Mouse (Mus musculus) heart, embryonic 11.5 days (tissue): ENCODE measurements around the gene Ankrd52. TPM values are rescaled to one million over a fixed set of nuclear protein-coding genes. Genes with fewer than 3 reads are reported as not detected.
A peak's percentile ranks its signal among the peaks of the same experiment; 100 is the strongest.

ENCODE experiments used
- ATAC-seq: fragments of 200-750 bp; cut with Nextera tagmentation; replicated peaks from 2 replicates; pipeline ENCODE4 v1.8.0; 2017; ENCODE audit warnings: moderate library complexity; ENCODE audit not compliant: insufficient number of reproducible peaks, low FRiP score, low TSS enrichment
- H3K27ac ChIP-seq: fragments of 300-500 bp; sonication (generic); 2 replicates; pipeline ENCODE4 v1.5.1; 2014; ENCODE audit warnings: mild to moderate bottlenecking, low read depth, low read length
- H3K27me3 ChIP-seq: fragments of 300-500 bp; sonication (generic); 2 replicates; pipeline ENCODE4 v1.6.1; 2014; ENCODE audit warnings: mild to moderate bottlenecking, low read length, mixed read lengths; ENCODE audit not compliant: control insufficient read depth, insufficient read depth
- H3K36me3 ChIP-seq: fragments of 300-500 bp; sonication (generic); 2 replicates; pipeline ENCODE4 v1.6.1; 2014; ENCODE audit warnings: mild to moderate bottlenecking, low read length, moderate library complexity, mixed read lengths; ENCODE audit not compliant: control insufficient read depth, insufficient read depth
- H3K4me1 ChIP-seq: fragments of 300-500 bp; sonication (generic); 2 replicates; pipeline ENCODE4 v1.6.1; 2014; ENCODE audit warnings: low read length; ENCODE audit not compliant: control insufficient read depth, insufficient read depth
- H3K4me2 ChIP-seq: fragments of 300-500 bp; sonication (generic); 2 replicates; pipeline ENCODE4 v1.6.1; 2014; ENCODE audit warnings: mild to moderate bottlenecking, moderate library complexity
- H3K4me3 ChIP-seq: fragments of 300-500 bp; sonication (generic); 2 replicates; pipeline ENCODE4 v1.5.1; 2014; ENCODE audit warnings: low read depth, low read length
- H3K9ac ChIP-seq: fragments of 300-500 bp; sonication (generic); 2 replicates; pipeline ENCODE4 v1.6.1; 2014; ENCODE audit warnings: mild to moderate bottlenecking, low read depth, low read length, moderate library complexity
- H3K9me3 ChIP-seq: fragments of 300-500 bp; sonication (generic); replicated peaks from 2 replicates; pipeline ENCODE4 v1.6.1; 2016; ENCODE audit warnings: low read length; ENCODE audit not compliant: control insufficient read depth
- WGBS: fragments of 180-500 bp; shearing (Covaris S2); extraction: QIAGEN DNeasy Blood & Tissue Kit; methylation state at CpG from one replicate; pipeline ENCODE4 v1.1.7; 2014; ENCODE audit not compliant: insufficient replicate concordance; 5-methylcytosine and 5-hydroxymethylcytosine counted together
- polyA plus RNA-seq: library from polyadenylated mRNA; unstranded; fragments of >200 nt; fragmentation: Nextera tagmentation; extraction: Ambion mirVana; gene quantifications from 2 replicates; pipeline ENCODE4 v1.2.1, GENCODE M21; 2014

Ankrd52 gene
- polyA plus RNA-seq, 1 experiment from 2014 or later, result 11.7 TPM

DNA sequence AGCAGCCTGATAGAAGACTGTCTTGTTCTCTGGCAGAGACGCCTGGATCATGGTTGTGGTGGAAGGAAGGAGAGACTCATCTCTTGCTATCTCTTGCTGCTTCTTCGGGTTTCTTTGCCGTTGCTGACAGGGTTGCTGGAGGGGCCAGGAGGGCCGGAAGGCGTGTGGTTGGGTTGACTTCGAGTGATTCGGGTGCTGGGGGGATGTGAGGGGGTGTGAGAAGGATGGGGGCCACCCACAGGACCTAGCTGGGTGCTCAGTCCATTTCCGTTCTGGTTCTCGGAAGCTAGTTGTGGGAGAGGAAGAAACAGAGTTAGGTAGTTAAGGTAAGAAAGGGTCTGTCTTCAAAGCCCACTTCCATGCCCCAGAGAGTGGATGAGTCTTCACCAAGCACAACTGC is 24.7 kb downstream of the Ankrd52 start:
- Histone ChIP-seq H3K4me2 (no peak overlapping the region), H3K9me3 (no peaks in the 10 kb centered on the region), H3K4me3 (no peak overlapping the region), H3K27ac (no peak overlapping the region), H3K27me3 (no peaks in the 10 kb centered on the region), H3K36me3 (no peaks in the 10 kb centered on the region; the same call in 1 of the 2 replicates), H3K4me1 (no peaks in the 10 kb centered on the region), H3K9ac (no peak overlapping the region)
- no peak for ATAC-seq
- WGBS, result 76% methylated on average over 9 of the region's 9 CpGs

DNA sequence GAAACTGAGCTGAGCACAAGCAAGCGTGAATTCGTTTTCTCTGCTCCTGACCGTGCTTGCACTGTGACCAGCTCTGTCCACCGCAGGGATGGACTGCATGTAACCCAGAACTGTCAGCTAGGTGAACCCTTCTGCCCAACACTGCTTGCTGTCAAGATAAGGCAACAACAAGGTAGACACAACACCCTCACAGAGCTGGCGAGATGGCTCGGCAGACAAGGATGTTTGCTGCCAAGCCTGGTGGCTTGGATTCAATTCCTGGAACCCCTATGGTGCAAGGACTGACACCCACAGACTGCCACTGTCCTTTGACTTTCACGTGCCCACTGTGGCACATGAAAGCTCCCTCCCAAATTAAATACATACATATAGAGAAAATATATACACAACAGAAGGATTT is 27.0 kb downstream of the Ankrd52 start:
- WGBS, result 82% methylated on average over 7 of the region's 7 CpGs

DNA sequence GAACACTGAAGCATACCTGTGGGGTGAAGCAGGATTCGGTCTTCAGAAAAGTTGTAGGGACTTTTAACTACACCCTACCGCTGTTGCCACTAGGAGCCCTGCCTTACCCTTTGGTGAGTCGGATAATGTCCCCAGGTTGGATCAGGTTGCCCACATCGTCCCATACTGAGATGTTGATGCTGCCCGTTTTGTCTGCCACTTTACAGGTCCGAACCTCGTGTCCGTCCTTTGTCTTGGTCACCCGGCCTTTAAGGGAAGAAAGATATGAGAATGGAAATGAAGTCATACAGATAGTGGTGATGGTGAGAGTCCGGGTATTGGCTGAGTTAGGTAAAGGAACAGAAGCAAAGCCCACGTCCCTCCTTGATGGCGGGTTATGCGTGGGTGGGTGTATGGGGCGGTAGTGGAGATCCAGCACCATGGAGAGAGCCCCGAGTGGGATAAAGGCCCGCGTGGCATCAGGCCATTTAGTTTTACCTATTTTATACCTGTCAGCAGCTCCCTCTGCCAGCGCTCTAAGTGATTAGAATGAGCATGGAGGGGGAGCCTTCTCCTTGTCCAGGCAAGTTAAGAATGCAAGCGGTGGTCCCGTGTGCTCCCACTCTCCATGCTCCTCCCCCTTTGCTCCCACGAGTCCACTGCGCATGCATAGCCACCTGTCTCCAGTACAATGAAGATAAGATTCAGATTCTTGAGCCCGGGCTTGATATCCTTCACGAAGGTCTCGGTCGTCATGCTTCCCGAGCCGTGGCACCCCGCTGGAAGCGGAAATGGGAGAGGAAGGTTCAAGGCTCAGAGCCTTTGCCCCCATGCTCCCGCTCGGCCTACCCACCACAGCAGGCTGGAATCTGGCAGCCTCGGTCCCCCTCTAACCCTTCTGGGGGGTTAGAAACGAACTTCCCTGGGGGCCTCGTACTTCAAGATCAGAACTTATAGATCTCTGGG is 31.9 kb downstream of the Ankrd52 start:
- Histone ChIP-seq H3K4me3 (peak overlapping the region; percentile 93), H3K4me2 (peak overlapping the region; percentile 98), H3K4me1 (peaks cover 26% of the 10 kb centered on the region), H3K9me3 (no peaks in the 10 kb centered on the region), H3K27me3 (no peaks in the 10 kb centered on the region), H3K36me3 (no peaks in the 10 kb centered on the region; the same call in 1 of the 2 replicates), H3K9ac (peak overlapping the region; percentile 90), H3K27ac (peak overlapping the region; percentile 64; the same call in 1 of the 2 replicates)
- WGBS, result 15% methylated on average over 35 of the region's 35 CpGs
- ATAC-seq, result no peak

More for the DNA sequence above, 27.0 kb downstream of the Ankrd52 start:
- H3K9me3 ChIP-seq, result no peaks in the 10 kb centered on the region
- H3K36me3 ChIP-seq, result no peaks in the 10 kb centered on the region; the same call in 1 of the 2 replicates
- no peak overlapping the region for H3K27ac ChIP-seq
- H3K27me3 ChIP-seq, result no peaks in the 10 kb centered on the region
- H3K4me2 ChIP-seq, result no peak overlapping the region
- ATAC-seq, result no peak
- no peak overlapping the region for H3K9ac ChIP-seq
- peaks cover 6% of the 10 kb centered on the region for H3K4me1 ChIP-seq
- no peak overlapping the region for H3K4me3 ChIP-seq

DNA sequence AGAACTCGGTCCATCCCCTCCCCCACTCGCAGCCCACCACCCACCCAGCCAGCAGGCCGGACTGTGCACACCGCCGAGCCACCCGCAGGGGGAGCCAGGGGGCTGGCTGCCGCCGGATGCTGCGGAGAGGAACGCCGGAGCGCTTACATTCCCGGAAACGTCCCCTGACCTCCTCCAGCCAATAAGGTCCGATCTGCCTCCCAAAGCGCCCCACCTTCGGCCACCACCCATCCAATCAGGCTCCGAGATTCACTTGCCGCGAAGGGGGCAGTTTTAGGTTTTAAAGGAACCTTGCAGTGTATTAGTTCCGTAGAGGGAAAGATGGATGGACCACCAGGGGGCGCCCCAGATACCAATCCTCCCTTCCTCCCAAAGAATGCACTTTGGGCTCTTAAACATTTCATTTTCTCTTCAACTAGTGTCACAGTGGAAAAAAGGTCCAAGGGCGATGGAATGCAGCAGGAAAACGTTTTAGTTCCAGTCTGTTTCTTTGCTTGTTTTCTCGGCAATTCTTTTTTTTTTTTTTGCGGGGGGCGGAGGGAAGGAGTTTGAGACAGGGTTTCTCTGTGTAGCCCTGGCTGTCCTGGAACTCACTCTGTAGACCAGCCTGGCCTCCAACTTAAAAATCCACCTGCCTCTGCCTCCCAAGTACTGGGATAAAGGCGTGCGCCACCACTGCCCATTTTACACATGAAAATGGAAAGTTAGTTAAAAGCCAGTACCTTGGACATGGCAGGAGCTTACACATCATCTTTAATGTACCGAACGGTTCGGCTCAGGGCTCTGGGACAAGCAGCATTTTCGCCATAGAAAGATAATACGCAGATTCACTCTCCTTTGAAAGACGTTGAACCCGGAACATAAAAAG is 33.0 kb downstream of the Ankrd52 start:
- H3K27ac ChIP-seq, result peak overlapping the region; percentile 86
- H3K27me3 ChIP-seq, result no peaks in the 10 kb centered on the region
- no peaks in the 10 kb centered on the region for H3K9me3 ChIP-seq
- peak overlapping the region; percentile 91 for H3K9ac ChIP-seq
- peak; percentile 87 for ATAC-seq
- peak overlapping the region; percentile 98 for H3K4me2 ChIP-seq
- 6% methylated on average over 36 of the region's 36 CpGs for WGBS
- H3K36me3 ChIP-seq, result no peaks in the 10 kb centered on the region; the same call in 1 of the 2 replicates
- H3K4me1 ChIP-seq, result peaks cover 29% of the 10 kb centered on the region
- peak overlapping the region; percentile 93 for H3K4me3 ChIP-seq

DNA sequence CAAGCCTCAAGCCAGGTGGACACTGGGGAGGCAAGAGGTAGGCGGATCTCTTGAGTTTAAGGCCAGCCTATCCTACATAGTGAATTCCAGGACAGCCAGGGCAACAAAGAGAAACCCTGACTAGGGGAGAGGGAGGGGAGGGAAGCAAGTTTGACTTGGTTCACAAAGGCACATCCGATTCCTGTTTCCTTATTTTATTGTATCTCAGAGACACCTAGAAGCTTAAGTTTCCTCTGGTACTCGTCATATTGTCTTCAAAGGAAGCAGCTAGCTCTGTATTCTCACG is 33.6 kb downstream of the Ankrd52 start:
- peak overlapping the region; percentile 98 for H3K4me2 ChIP-seq
- no peaks in the 10 kb centered on the region for H3K9me3 ChIP-seq
- peak overlapping the region; percentile 86 for H3K27ac ChIP-seq
- peak overlapping the region; percentile 91 for H3K9ac ChIP-seq
- peaks cover 31% of the 10 kb centered on the region for H3K4me1 ChIP-seq
- peak overlapping the region; percentile 93 for H3K4me3 ChIP-seq
- no peaks in the 10 kb centered on the region; the same call in 1 of the 2 replicates for H3K36me3 ChIP-seq
- ATAC-seq, result no peak
- WGBS, result 25% methylated on average over 4 of the region's 4 CpGs
- no peaks in the 10 kb centered on the region for H3K27me3 ChIP-seq

DNA sequence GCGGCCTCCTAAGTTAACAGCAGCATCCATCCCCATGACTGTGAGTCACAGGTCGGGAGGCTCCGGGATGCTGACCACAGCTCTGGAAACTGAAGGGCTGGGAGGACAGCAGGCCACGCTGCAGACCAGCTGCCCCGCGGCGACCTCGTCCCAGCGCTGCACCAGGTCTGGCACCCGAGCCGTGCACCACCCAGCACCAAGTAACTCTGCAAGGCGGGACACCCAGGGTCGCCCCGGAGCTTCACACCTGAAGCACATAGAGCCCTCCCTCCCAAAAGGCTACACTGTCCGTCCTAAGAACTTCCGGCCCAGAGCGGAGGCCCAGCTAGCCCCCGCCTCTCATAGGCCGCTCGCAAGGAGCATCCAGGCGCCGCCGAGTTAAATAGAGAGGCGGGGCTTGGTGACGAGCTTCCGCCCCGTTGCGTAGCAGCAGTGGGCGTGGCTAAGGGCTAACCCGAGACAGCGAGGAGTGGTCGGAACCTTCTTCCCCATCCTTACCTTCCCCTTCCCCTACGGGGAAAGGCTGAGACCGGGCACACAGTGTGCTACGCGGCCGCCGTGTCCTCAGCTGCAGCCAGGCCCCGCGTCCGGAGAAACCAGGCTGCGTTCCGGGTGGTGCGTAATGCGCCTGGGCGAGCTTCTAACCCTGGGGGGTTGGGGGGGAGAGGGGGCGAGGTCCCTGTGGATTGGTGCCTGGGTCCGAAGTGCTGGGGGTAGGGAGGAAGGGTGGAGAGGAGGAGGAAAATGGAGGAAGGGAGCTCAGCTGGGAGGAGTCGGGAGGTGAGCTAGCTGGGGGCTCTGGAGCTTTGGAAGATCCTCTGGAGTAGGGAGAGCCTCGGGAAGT is 34.5 kb downstream of the Ankrd52 start, which contains the start of the genes Nabp2 and Rnf41:
TSS of gene Nabp2 (minus strand) at position 282 of the 844 bp plus-strand sequence.
TSS of gene Rnf41 (plus strand) at position 447 of the 844 bp plus-strand sequence.
- Histone ChIP-seq H3K9me3 (no peaks in the 10 kb centered on the region), H3K4me3 (peak within 1 kb of the TSS; percentile 93), H3K4me2 (peak within 1 kb of the TSS; percentile 98), H3K27ac (peak within 1 kb of the TSS; percentile 86), H3K36me3 (peaks cover 5% of the 10 kb centered on the region; the same call in 1 of the 2 replicates), H3K9ac (peak within 1 kb of the TSS; percentile 91), H3K27me3 (no peaks in the 10 kb centered on the region), H3K4me1 (peaks cover 31% of the 10 kb centered on the region)
- under 1% methylated on average over 50 of the region's 50 CpGs for WGBS
- ATAC-seq, result peak; percentile 90

DNA sequence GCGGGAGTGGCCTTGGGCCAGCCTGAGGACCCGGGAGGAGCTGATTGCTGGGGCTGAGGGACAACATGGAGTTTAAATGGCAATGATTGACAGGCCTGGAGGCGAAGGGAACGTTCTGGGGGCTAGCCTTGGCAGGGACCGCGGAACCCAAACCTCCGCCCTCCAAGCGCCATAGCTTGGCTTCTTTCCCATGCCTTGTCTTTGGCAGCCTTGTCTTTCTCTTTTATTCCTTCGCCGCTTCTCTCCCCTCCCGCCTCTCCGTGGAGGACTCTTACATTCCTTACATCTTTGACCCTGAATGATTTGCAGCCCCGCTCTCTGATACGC is 35.1 kb downstream of the Ankrd52 start:
- H3K4me3 ChIP-seq, result peak overlapping the region; percentile 93
- no peaks in the 10 kb centered on the region for H3K27me3 ChIP-seq
- peak overlapping the region; percentile 91 for H3K9ac ChIP-seq
- peak overlapping the region; percentile 86 for H3K27ac ChIP-seq
- H3K36me3 ChIP-seq, result peaks cover 10% of the 10 kb centered on the region; the same call in 1 of the 2 replicates
- 0% methylated on average over 14 of the region's 14 CpGs for WGBS
- peak overlapping the region; percentile 98 for H3K4me2 ChIP-seq
- H3K4me1 ChIP-seq, result peaks cover 31% of the 10 kb centered on the region
- no peak for ATAC-seq
- no peaks in the 10 kb centered on the region for H3K9me3 ChIP-seq

DNA sequence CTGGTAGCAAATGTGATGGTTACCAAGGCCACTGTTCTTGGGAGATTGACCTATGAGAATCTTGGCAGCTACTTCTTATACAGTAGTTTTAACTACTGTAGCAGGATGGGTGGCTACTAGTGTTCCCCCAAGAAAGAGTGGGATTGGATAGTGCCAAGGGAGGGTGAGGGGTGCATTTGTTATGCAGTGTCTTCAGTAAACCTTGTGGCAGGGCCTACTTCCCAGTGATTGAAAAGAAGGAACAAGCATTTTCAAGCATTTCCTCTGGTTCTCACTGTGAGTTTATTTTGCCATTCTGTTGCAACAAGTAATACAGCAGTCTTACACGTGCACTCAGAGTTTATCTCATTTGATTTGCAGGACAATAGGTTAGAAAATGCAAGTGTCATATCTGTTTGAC is 35.6 kb downstream of the Ankrd52 start:
- H3K4me2 ChIP-seq, result peak overlapping the region; percentile 98
- H3K4me1 ChIP-seq, result peaks cover 31% of the 10 kb centered on the region
- peaks cover 13% of the 10 kb centered on the region; the same call in 1 of the 2 replicates for H3K36me3 ChIP-seq
- peak overlapping the region; percentile 93 for H3K4me3 ChIP-seq
- no peaks in the 10 kb centered on the region for H3K9me3 ChIP-seq
- H3K9ac ChIP-seq, result peak overlapping the region; percentile 91
- ATAC-seq, result no peak
- H3K27ac ChIP-seq, result no peak overlapping the region
- 38% methylated on average over 1 of the region's 1 CpGs for WGBS
- no peaks in the 10 kb centered on the region for H3K27me3 ChIP-seq
